Mouse (Mus musculus) small intestine, adult 2 months (tissue): ENCODE measurements around the gene Scoc. TPM values are rescaled to one million over a fixed set of nuclear protein-coding genes. Genes with fewer than 3 reads are reported as not detected.
A peak's percentile ranks its signal among the peaks of the same experiment; 100 is the strongest.
"Not testable (repeated sequence)": the region's sequence is repeated elsewhere in the genome, so short reads cannot be mapped to it uniquely, and the experiment has no call there.

ENCODE experiments used
- H3K27ac ChIP-seq: fragments of 200-500 bp; 2 replicates; pipeline ENCODE4 v1.5.1; 2012; ENCODE audit warnings: low read depth, low read length, control low read depth, inconsistent platforms; ENCODE audit not compliant: insufficient read depth
- H3K27me3 ChIP-seq: fragments of 200-500 bp; 2 replicates; pipeline ENCODE4 v1.6.1; 2012; ENCODE audit warnings: mild to moderate bottlenecking, moderate library complexity, low read length, inconsistent platforms; ENCODE audit not compliant: control insufficient read depth, insufficient read depth
- H3K36me3 ChIP-seq: fragments of 200-500 bp; 2 replicates; pipeline ENCODE4 v1.6.1; 2012; ENCODE audit warnings: mild to moderate bottlenecking, low read length, control low read depth, inconsistent platforms; ENCODE audit not compliant: control insufficient read depth, insufficient read depth
- H3K4me1 ChIP-seq: fragments of 200-500 bp; 2 replicates; pipeline ENCODE4 v1.6.1; 2012; ENCODE audit warnings: low read length, inconsistent platforms, mixed read lengths; ENCODE audit not compliant: control insufficient read depth, insufficient read depth, insufficient read length
- H3K4me3 ChIP-seq: fragments of 200-500 bp; 2 replicates; pipeline ENCODE4 v1.5.1; 2012; ENCODE audit warnings: low read depth, mild to moderate bottlenecking, control low read depth, inconsistent platforms, low read length, moderate library complexity
- CTCF ChIP-seq: fragments of 200-500 bp; IDR thresholded peaks from 2 replicates; pipeline ENCODE4 v1.5.1; 2012; ENCODE audit warnings: low read depth, mild to moderate bottlenecking, control low read depth, inconsistent platforms, low read length, moderate library complexity, mixed read lengths; ENCODE audit not compliant: insufficient replicate concordance, insufficient read length; ENCODE audit errors: extremely low read depth
- POLR2A ChIP-seq: fragments of 200-500 bp; IDR thresholded peaks from 2 replicates; pipeline ENCODE4 v1.6.1; 2012; ENCODE audit warnings: low read depth, mild to moderate bottlenecking, control low read depth, inconsistent platforms, low read length, moderate library complexity
- WGBS: fragments of 180-500 bp; shearing (Covaris S2); methylation state at CpG from one replicate; pipeline ENCODE4 v1.1.7; 2018; 5-methylcytosine and 5-hydroxymethylcytosine counted together
- polyA plus RNA-seq: library from polyadenylated mRNA; depleted of rRNA; stranded (reverse); fragments of >200 nt; gene quantifications from 2 replicates; pipeline ENCODE4 v1.2.3, GENCODE M21; 2012

The Scoc gene
- polyA plus RNA-seq, 1 experiment: 0.35 TPM

- 2% methylated on average over 29 of the region's 29 CpGs for WGBS
- Histone ChIP-seq H3K4me3 (peak overlapping the region; percentile 88), H3K27ac (peak overlapping the region; percentile 1; the same call in 1 of the 2 replicates), H3K27me3 (no peaks in the 10 kb centered on the region), H3K36me3 (peaks cover 3% of the 10 kb centered on the region), H3K4me1 (no peaks in the 10 kb centered on the region)
- no peak for TF ChIP-seq POLR2A
- TF ChIP-seq CTCF: no peak
These were observed 16.4 kb downstream of the Scoc start for GRCm38 (mm10) chr8:83441656-83442242.

GRCm38 (mm10) chr8:83437077-83437476 lies 21.1 kb downstream of the Scoc start:
- WGBS: 54% methylated on average over 1 of the region's 1 CpGs
- no peak overlapping the region for H3K4me3 ChIP-seq
- no peak overlapping the region for H3K27ac ChIP-seq
- H3K27me3 ChIP-seq: no peaks in the 10 kb centered on the region
- TF ChIP-seq POLR2A (no peak), CTCF (no peak)
- no peaks in the 10 kb centered on the region for H3K4me1 ChIP-seq
- peaks cover 9% of the 10 kb centered on the region for H3K36me3 ChIP-seq

DNA sequence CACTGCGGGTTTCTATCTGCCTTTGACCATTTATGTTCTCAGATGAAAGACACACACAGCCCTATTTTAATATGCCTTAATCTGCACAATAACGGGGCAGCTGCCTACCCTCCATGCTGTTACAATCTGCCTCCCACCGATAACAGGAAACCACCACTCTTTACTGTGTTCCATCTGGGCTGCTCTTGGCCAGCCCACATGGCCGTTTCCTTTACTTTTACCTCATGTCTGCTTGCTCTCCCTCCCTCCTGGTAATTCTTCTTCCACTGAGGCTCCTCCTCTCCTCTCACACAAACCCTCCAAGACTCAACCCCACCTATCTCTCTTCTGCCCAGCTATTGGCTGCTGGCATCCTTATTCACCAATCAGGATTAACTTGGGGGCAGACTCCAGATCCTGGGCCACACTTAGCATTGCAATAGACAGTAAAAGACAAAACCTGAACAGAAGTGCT lies 29.1 kb downstream of the Scoc start:
- Histone ChIP-seq H3K27ac (no peak overlapping the region), H3K36me3 (peaks cover 3% of the 10 kb centered on the region; the same call in 1 of the 2 replicates), H3K27me3 (no peaks in the 10 kb centered on the region), H3K4me1 (no peaks in the 10 kb centered on the region), H3K4me3 (no peak overlapping the region)
- 62% methylated on average over 4 of the region's 4 CpGs for WGBS
- TF ChIP-seq POLR2A (no peak), CTCF (no peak)

- 82% methylated on average over 3 of the region's 3 CpGs for WGBS
- not testable (repeated sequence) for H3K4me3 ChIP-seq, H3K4me1 ChIP-seq, H3K27me3 ChIP-seq, H3K36me3 ChIP-seq, H3K27ac ChIP-seq
These were observed 29.6 kb downstream of the Scoc start for GRCm38 (mm10) chr8:83428621-83429020.

DNA sequence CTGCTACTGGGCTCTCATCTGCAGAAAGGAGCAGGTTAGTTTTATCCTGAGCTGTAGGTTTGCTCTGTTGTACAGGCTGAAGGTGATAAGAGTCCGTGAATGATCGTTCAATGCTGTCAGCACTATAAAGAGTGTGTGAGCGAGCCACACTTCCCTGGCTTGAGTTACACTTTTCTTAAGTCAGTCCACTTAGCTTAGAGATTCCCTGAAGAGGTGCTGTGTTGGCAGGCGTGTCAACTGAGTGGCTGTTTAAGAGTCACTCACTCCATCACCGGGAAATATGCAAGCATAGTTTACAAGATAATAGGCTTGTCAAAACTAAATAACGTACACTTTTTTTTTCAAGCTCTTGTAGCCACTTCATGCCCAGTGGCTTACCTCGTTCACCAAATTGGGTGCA lies 31.2 kb downstream of the Scoc start:
- no peaks in the 10 kb centered on the region for H3K36me3 ChIP-seq
- no peaks in the 10 kb centered on the region for H3K27me3 ChIP-seq
- TF ChIP-seq POLR2A (no peak), CTCF (no peak)
- no peak overlapping the region for H3K27ac ChIP-seq
- 43% methylated on average over 7 of the region's 7 CpGs for WGBS
- no peaks in the 10 kb centered on the region for H3K4me1 ChIP-seq
- no peak overlapping the region for H3K4me3 ChIP-seq

DNA sequence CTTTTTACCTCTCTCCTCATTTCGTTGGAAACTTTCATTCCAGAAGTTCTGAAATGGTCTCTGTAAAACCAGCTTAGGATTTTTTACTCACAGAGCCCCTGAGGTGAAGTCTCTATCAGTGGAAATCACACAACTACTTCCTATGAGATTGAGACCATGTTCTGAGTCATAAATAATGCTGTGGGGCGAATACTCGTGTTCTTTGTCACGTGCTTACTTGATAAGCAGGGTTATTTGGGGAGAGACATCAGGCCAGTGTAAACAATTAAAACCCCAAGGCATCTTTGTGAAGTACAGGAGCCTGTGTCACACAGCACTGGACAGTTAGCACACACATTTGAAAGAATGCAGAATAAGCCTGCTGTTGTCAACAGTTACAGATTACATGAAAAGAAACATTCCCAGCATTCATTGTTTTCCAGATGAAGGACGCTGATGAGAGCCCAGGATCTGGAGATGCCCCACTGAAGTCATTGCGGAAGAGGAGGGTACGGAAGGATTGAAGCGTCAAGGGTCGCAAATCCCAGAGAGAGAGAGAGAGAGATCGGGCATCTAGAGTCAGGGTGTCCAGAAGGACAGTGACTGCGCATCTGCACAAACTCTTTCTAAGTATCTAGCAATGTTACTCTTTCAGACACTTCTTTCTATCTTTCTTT lies 32.0 kb downstream of the Scoc start:
- Histone ChIP-seq H3K4me3 (no peak overlapping the region), H3K27ac (no peak overlapping the region), H3K4me1 (no peaks in the 10 kb centered on the region), H3K27me3 (no peaks in the 10 kb centered on the region), H3K36me3 (no peaks in the 10 kb centered on the region)
- no peak for TF ChIP-seq CTCF
- TF ChIP-seq POLR2A: no peak
- 58% methylated on average over 11 of the region's 11 CpGs for WGBS

DNA sequence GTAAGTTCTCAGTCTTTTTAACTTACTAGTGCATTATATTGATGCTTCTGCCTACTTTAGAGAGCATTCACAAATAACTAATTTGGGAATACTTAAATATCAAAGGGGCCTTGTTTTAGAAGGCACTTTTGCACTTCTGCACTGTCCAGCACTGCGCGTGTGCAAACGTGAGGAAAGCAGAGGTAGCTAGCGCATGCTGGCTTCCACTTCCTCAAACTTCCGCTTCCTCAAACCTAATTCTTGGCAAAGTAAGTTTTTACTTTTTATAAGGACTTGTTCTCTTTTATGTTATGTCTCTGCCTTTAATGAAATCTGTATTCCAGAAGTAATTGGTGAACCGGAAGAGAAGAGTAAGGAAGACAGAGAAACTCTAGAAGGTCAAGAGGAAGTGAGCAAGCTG lies 33.0 kb downstream of the Scoc start:
- Histone ChIP-seq H3K36me3 (no peaks in the 10 kb centered on the region), H3K4me3 (no peak overlapping the region), H3K27ac (no peak overlapping the region), H3K4me1 (no peaks in the 10 kb centered on the region), H3K27me3 (no peaks in the 10 kb centered on the region)
- TF ChIP-seq CTCF (no peak), POLR2A (no peak)
- 82% methylated on average over 6 of the region's 6 CpGs for WGBS
